In genomic region chr1:162075416-162075815, GRCm38 (mm10) we compare ENCODE assay signal across 10 mouse cellular contexts.
DNase-seq lines count a peak whose midpoint lies in the region; ATAC-seq lines count a peak whose summit lies in the region.
"Had no signal": no experiment of that assay in that cellular context is flagged by ENCODE, and none has a peak within 500 bp of the region (broad histone marks: within the 10 kb centered on the region; RNA-seq: fewer than 3 reads in every experiment).

No protein-coding gene starts in this region.

- H3K9me3 ChIP-seq in hindbrain, embryonic 11.5 days (ENCODE audit: control insufficient read depth, low read length), result no peaks in the 10 kb centered on the region
- H3K9me3 ChIP-seq in hindbrain, embryonic 13.5 days, result no peaks in the 10 kb centered on the region
- no peaks in the 10 kb centered on the region for H3K9me3 ChIP-seq in midbrain, embryonic 15.5 days
- no peaks in the 10 kb centered on the region for H3K9me3 ChIP-seq in midbrain, embryonic 13.5 days
- no peaks in the 10 kb centered on the region for H3K9me3 ChIP-seq in intestine, embryonic 16.5 days (ENCODE audit: control insufficient read depth, low read length)

- H3K36me3 ChIP-seq in hindbrain, embryonic 11.5 days (ENCODE audit: control insufficient read depth, insufficient read depth, low read length), result no peaks in the 10 kb centered on the region
- no peaks in the 10 kb centered on the region for H3K36me3 ChIP-seq in hindbrain, embryonic 13.5 days
- no peaks in the 10 kb centered on the region for H3K36me3 ChIP-seq in midbrain, embryonic 15.5 days (replicated peaks)
- H3K36me3 ChIP-seq in midbrain, embryonic 13.5 days, result no peaks in the 10 kb centered on the region
- H3K36me3 ChIP-seq in intestine, embryonic 16.5 days (ENCODE audit: control insufficient read depth, insufficient read depth, low read length), result no peaks in the 10 kb centered on the region

- H3K9ac ChIP-seq in hindbrain, embryonic 11.5 days (ENCODE audit: low read depth, low read length), result no peak overlapping the region
- H3K9ac ChIP-seq in hindbrain, embryonic 13.5 days, result no peak overlapping the region
- no peak overlapping the region for H3K9ac ChIP-seq in midbrain, embryonic 15.5 days
- H3K9ac ChIP-seq in midbrain, embryonic 13.5 days (replicated peaks), result no peak overlapping the region
- no peak overlapping the region; the same call in 1 of the 2 replicates for H3K9ac ChIP-seq in intestine, embryonic 16.5 days (ENCODE audit: low read depth, low read length)

- H3K27ac ChIP-seq in hindbrain, embryonic 11.5 days (ENCODE audit: low read depth, low read length), result peak overlapping the region; percentile 39; the same call in 1 of the 2 replicates
- no peak overlapping the region for H3K27ac ChIP-seq in hindbrain, embryonic 13.5 days
- H3K27ac ChIP-seq in midbrain, embryonic 15.5 days, result 0 out of 2 replicates have a peak overlapping the region, but pooled peaks have one; percentile 11
- H3K27ac ChIP-seq in midbrain, embryonic 13.5 days, result no peak overlapping the region
- peak overlapping the region; percentile 62 for H3K27ac ChIP-seq in intestine, embryonic 16.5 days (ENCODE audit: low read length)
- H3K27ac ChIP-seq: layer of hippocampus, adult 2 months had no signal

- WGBS in hindbrain, embryonic 11.5 days, result 58% methylated on average over 4 of the region's 4 CpGs
- 69% methylated on average over 4 of the region's 4 CpGs for WGBS in hindbrain, embryonic 13.5 days
- WGBS in midbrain, embryonic 15.5 days, result 69% methylated on average over 4 of the region's 4 CpGs
- 65% methylated on average over 4 of the region's 4 CpGs for WGBS in midbrain, embryonic 13.5 days
- WGBS in intestine, embryonic 16.5 days, result 50% methylated on average over 4 of the region's 4 CpGs

- DNase-seq in hindbrain, embryonic 11.5 days (ENCODE audit: low spot score), result no peak
- DNase-seq in natural killer cell, adult 2 months (ENCODE audit: low spot score in 2 of 2), result no peak
- DNase-seq in cerebellum, postnatal 14 days, result no peak
- DNase-seq: thymus, adult 18-20 months had no signal

- no peaks in the 10 kb centered on the region for H3K4me1 ChIP-seq in hindbrain, embryonic 11.5 days (replicated peaks; ENCODE audit: control insufficient read depth, insufficient read depth, low read length)
- peaks cover 11% of the 10 kb centered on the region for H3K4me1 ChIP-seq in hindbrain, embryonic 13.5 days (replicated peaks)
- no peaks in the 10 kb centered on the region for H3K4me1 ChIP-seq in midbrain, embryonic 15.5 days
- 0 out of 2 replicates have a peak, but pooled peaks cover 6% of the 10 kb centered on the region for H3K4me1 ChIP-seq in midbrain, embryonic 13.5 days (replicated peaks)
- peaks cover 8% of the 10 kb centered on the region; the same call in 1 of the 2 replicates for H3K4me1 ChIP-seq in intestine, embryonic 16.5 days (ENCODE audit: control insufficient read depth, insufficient read depth, low read length)

- no peak for ATAC-seq in hindbrain, embryonic 11.5 days (ENCODE audit: low FRiP score)
- no peak for ATAC-seq in hindbrain, embryonic 13.5 days (ENCODE audit: low FRiP score)
- ATAC-seq in midbrain, embryonic 15.5 days (replicated peaks), result no peak
- no peak for ATAC-seq in midbrain, embryonic 13.5 days
- ATAC-seq in intestine, embryonic 16.5 days, result no peak
- ATAC-seq: Patski had no signal

- no peak overlapping the region for H3K4me3 ChIP-seq in hindbrain, embryonic 11.5 days (ENCODE audit: low read depth, low read length)
- no peak overlapping the region for H3K4me3 ChIP-seq in hindbrain, embryonic 13.5 days
- no peak overlapping the region for H3K4me3 ChIP-seq in midbrain, embryonic 15.5 days
- H3K4me3 ChIP-seq in midbrain, embryonic 13.5 days (replicated peaks), result no peak overlapping the region
- no peak overlapping the region for H3K4me3 ChIP-seq in intestine, embryonic 16.5 days (ENCODE audit: low read length)
- H3K4me3 ChIP-seq: layer of hippocampus, adult 2 months had no signal

- H3K27me3 ChIP-seq in hindbrain, embryonic 11.5 days (ENCODE audit: control insufficient read depth, insufficient read depth, low read length), result no peaks in the 10 kb centered on the region
- H3K27me3 ChIP-seq in hindbrain, embryonic 13.5 days, result no peaks in the 10 kb centered on the region
- no peaks in the 10 kb centered on the region for H3K27me3 ChIP-seq in midbrain, embryonic 15.5 days (replicated peaks)
- no peaks in the 10 kb centered on the region for H3K27me3 ChIP-seq in midbrain, embryonic 13.5 days
- no peaks in the 10 kb centered on the region for H3K27me3 ChIP-seq in intestine, embryonic 16.5 days (replicated peaks; ENCODE audit: control insufficient read depth, insufficient read depth, low read length)
- H3K27me3 ChIP-seq: Patski had no signal

- no peak overlapping the region for H3K4me2 ChIP-seq in hindbrain, embryonic 11.5 days (replicated peaks; ENCODE audit: low read depth, low read length)
- H3K4me2 ChIP-seq in hindbrain, embryonic 13.5 days, result no peak overlapping the region
- H3K4me2 ChIP-seq in midbrain, embryonic 15.5 days, result no peak overlapping the region
- no peak overlapping the region for H3K4me2 ChIP-seq in midbrain, embryonic 13.5 days (replicated peaks)
- no peak overlapping the region for H3K4me2 ChIP-seq in intestine, embryonic 16.5 days (ENCODE audit: low read depth, low read length)

Comparison
In these comparisons a context has a peak if more than half of its experiments do, and no peak if none do; other contexts are left out.
1. H3K27ac ChIP-seq: peak in hindbrain, embryonic 11.5 days (single experiment), midbrain, embryonic 15.5 days (single experiment) and intestine, embryonic 16.5 days (single experiment); none in hindbrain, embryonic 13.5 days (single experiment) and midbrain, embryonic 13.5 days (single experiment).